Mouse (Mus musculus) midbrain, embryonic 12.5 days (tissue): ENCODE results near the gene Ppm1k. TPM values are rescaled to one million over a fixed set of nuclear protein-coding genes. Genes with fewer than 3 reads are reported as not detected.
"Not testable (repeated sequence)": the region's sequence is repeated elsewhere in the genome, so short reads cannot be mapped to it uniquely, and the experiment has no call there.

ENCODE experiments used
- ATAC-seq: fragments of 200-750 bp; cut with Nextera tagmentation; 2 replicates; pipeline ENCODE4 v1.8.0; 2017; ENCODE audit warnings: low read depth, moderate TSS enrichment, moderate library complexity; ENCODE audit not compliant: low FRiP score
- H3K27ac ChIP-seq: fragments of 300-500 bp; sonication (generic); replicated peaks from 2 replicates; pipeline ENCODE4 v1.5.1; 2016; ENCODE audit warnings: mild to moderate bottlenecking
- H3K27me3 ChIP-seq: fragments of 300-500 bp; sonication (generic); 2 replicates; pipeline ENCODE4 v1.6.1; 2016; ENCODE audit warnings: mild to moderate bottlenecking
- H3K36me3 ChIP-seq: fragments of 300-500 bp; sonication (generic); 2 replicates; pipeline ENCODE4 v1.6.1; 2016
- H3K4me1 ChIP-seq: fragments of 300-500 bp; sonication (generic); 2 replicates; pipeline ENCODE4 v1.6.1; 2016
- H3K4me2 ChIP-seq: fragments of 300-500 bp; sonication (generic); replicated peaks from 2 replicates; pipeline ENCODE4 v1.6.1; 2016; ENCODE audit warnings: mild to moderate bottlenecking, moderate library complexity
- H3K4me3 ChIP-seq: fragments of 300-500 bp; sonication (generic); 2 replicates; pipeline ENCODE4 v1.5.1; 2016; ENCODE audit warnings: mild to moderate bottlenecking
- H3K9ac ChIP-seq: fragments of 300-500 bp; sonication (generic); replicated peaks from 2 replicates; pipeline ENCODE4 v1.6.1; 2016; ENCODE audit warnings: mild to moderate bottlenecking, moderate library complexity
- H3K9me3 ChIP-seq: fragments of 300-500 bp; sonication (generic); 2 replicates; pipeline ENCODE4 v1.6.1; 2016; ENCODE audit warnings: mild to moderate bottlenecking
- WGBS: fragments of 180-500 bp; shearing (Covaris S2); methylation state at CpG from one replicate; pipeline ENCODE4 v1.1.7; 2016; 5-methylcytosine and 5-hydroxymethylcytosine counted together
- polyA plus RNA-seq: library from polyadenylated mRNA; unstranded; fragments of >200 nt; fragmentation: Nextera tagmentation; extraction: Ambion mirVana; gene quantifications from 2 replicates; pipeline ENCODE4 v1.2.1, GENCODE M21; 2016

Ppm1k gene
- polyA plus RNA-seq, 1 experiment from 2014 or later: 6.7 TPM

DNA sequence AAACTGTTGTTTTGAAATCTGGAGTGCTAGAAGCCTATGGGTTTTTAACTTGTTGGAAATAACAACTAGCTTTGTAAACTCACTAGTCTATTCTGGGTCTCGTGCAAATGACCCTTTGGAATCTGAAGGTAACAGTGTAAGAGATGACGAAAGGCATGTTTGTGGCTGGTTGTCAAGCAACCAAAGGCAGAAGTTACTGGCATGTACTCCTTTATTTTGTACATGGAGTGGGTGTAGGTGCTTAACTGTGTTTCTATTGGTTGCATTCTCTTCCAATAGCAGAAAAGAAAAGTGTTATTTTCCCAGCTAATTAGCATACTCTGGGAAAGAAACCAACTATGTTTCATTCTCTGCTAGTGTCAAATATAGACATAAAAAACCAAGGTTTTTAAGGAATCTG lies 9.6 kb upstream of the Ppm1k start:
- 80% methylated on average over 2 of the region's 2 CpGs for WGBS
- no peak overlapping the region for H3K27ac ChIP-seq
- H3K4me3 ChIP-seq: no peak overlapping the region
- H3K36me3 ChIP-seq: no peaks in the 10 kb centered on the region
- no peaks in the 10 kb centered on the region for H3K4me1 ChIP-seq
- H3K4me2 ChIP-seq: no peak overlapping the region
- no peaks in the 10 kb centered on the region for H3K9me3 ChIP-seq
- no peaks in the 10 kb centered on the region for H3K27me3 ChIP-seq
- no peak for ATAC-seq
- no peak overlapping the region for H3K9ac ChIP-seq

DNA sequence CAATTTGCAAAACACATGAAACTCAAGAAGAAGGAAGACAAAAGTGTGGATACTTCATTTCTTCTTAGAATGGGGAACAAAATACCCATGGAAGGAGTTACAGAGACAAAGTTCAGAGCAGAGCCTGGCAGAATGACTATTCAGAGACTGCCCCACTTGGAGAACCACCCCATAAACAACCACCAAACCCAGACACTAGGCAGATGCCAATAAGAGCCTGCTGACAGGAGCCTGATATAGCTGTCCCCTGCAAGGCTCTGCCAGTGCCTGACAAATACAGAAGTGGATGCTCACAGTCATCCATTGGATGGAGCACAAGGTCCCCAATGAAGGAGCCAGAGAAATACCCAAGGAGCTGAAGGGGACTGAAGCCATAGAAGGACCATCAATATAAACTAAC lies 8.3 kb upstream of the Ppm1k start:
- H3K4me2 ChIP-seq, H3K27me3 ChIP-seq, ATAC-seq, H3K9me3 ChIP-seq, H3K36me3 ChIP-seq, H3K4me1 ChIP-seq, H3K9ac ChIP-seq, H3K4me3 ChIP-seq, H3K27ac ChIP-seq: not testable (repeated sequence)

- H3K4me3 ChIP-seq: no peak overlapping the region
- no peaks in the 10 kb centered on the region for H3K27me3 ChIP-seq
- H3K4me1 ChIP-seq: no peaks in the 10 kb centered on the region
- no peaks in the 10 kb centered on the region for H3K36me3 ChIP-seq
- H3K27ac ChIP-seq: no peak overlapping the region
- ATAC-seq: no peak
- H3K9ac ChIP-seq: no peak overlapping the region
- no peak overlapping the region for H3K4me2 ChIP-seq
- H3K9me3 ChIP-seq: no peaks in the 10 kb centered on the region
- 96% methylated on average over 1 of the region's 1 CpGs for WGBS
Observed at GRCm38 (mm10) chr6:57541737-57542335, 6.6 kb upstream of the Ppm1k start.

DNA sequence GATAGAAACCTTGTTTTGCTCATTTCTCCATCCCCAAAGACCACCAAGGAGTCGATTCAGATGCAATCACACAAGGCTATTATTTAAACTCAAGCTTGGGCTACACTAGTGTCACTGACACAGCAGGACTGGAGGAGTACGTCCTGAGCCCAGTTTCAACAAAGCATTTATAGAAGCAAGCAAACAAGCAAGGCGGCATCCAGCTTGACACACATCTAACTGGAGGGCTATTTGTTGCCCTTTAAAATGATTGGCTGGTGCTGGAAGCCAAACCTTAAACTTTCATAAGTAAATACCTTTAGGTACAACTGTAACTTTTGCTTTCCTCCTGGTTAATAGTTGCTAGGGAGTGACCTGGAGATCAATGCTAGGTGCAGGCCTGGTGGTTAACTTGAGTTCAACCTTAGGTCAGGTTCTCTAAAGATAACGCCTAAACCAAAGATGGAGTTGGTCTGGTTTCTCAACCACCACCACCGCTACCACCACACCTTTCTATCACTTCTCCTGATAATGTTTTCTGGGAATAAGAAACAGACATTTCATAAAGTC lies 5.8 kb upstream of the Ppm1k start:
- Histone ChIP-seq H3K4me2 (no peak overlapping the region), H3K4me1 (no peaks in the 10 kb centered on the region), H3K27ac (no peak overlapping the region), H3K9me3 (no peaks in the 10 kb centered on the region), H3K9ac (no peak overlapping the region), H3K27me3 (no peaks in the 10 kb centered on the region), H3K36me3 (no peaks in the 10 kb centered on the region), H3K4me3 (no peak overlapping the region)
- no peak for ATAC-seq
- 87% methylated on average over 5 of the region's 5 CpGs for WGBS

- no peak overlapping the region for H3K4me3 ChIP-seq
- no peaks in the 10 kb centered on the region for H3K9me3 ChIP-seq
- H3K4me2 ChIP-seq: no peak overlapping the region
- no peaks in the 10 kb centered on the region for H3K36me3 ChIP-seq
- 85% methylated on average over 5 of the region's 5 CpGs for WGBS
- no peak overlapping the region for H3K27ac ChIP-seq
- peaks cover 11% of the 10 kb centered on the region for H3K4me1 ChIP-seq
- ATAC-seq: no peak
- no peak overlapping the region for H3K9ac ChIP-seq
- no peaks in the 10 kb centered on the region for H3K27me3 ChIP-seq
Observed at GRCm38 (mm10) chr6:57537887-57538286, 2.6 kb upstream of the Ppm1k start.

- Histone ChIP-seq H3K4me1 (peaks cover 11% of the 10 kb centered on the region), H3K4me3 (peak overlapping the region; percentile 66), H3K36me3 (no peaks in the 10 kb centered on the region), H3K9me3 (no peaks in the 10 kb centered on the region), H3K27ac (peak overlapping the region; percentile 63), H3K27me3 (no peaks in the 10 kb centered on the region), H3K4me2 (peak overlapping the region; percentile 76), H3K9ac (peak overlapping the region; percentile 16; the same call in 1 of the 2 replicates)
- peak; percentile 50 for ATAC-seq
- WGBS: 30% methylated on average over 14 of the region's 14 CpGs
Observed at GRCm38 (mm10) chr6:57535971-57536669, 852 bp upstream of the Ppm1k start.

GRCm38 (mm10) chr6:57534611-57535286 lies 519 bp downstream of the Ppm1k start:
- peaks cover 11% of the 10 kb centered on the region for H3K4me1 ChIP-seq
- WGBS: 1% methylated on average over 31 of the region's 31 CpGs
- no peaks in the 10 kb centered on the region for H3K9me3 ChIP-seq
- H3K4me3 ChIP-seq: peak overlapping the region; percentile 66
- H3K4me2 ChIP-seq: peak overlapping the region; percentile 76
- no peaks in the 10 kb centered on the region for H3K27me3 ChIP-seq
- peak overlapping the region; percentile 75 for H3K9ac ChIP-seq
- peak; percentile 59 for ATAC-seq
- H3K36me3 ChIP-seq: no peaks in the 10 kb centered on the region
- peak overlapping the region; percentile 64 for H3K27ac ChIP-seq

- H3K27me3 ChIP-seq: no peaks in the 10 kb centered on the region
- no peaks in the 10 kb centered on the region for H3K9me3 ChIP-seq
- ATAC-seq: no peak
- peak overlapping the region; percentile 66 for H3K4me3 ChIP-seq
- H3K9ac ChIP-seq: peak overlapping the region; percentile 75
- H3K4me1 ChIP-seq: peaks cover 11% of the 10 kb centered on the region
- H3K4me2 ChIP-seq: peak overlapping the region; percentile 76
- 6% methylated on average over 8 of the region's 8 CpGs for WGBS
- H3K27ac ChIP-seq: 0 out of 2 replicates have a peak overlapping the region, but pooled peaks have one; percentile 64
- H3K36me3 ChIP-seq: no peaks in the 10 kb centered on the region
Observed at GRCm38 (mm10) chr6:57534231-57534610, 1.0 kb downstream of the Ppm1k start.

GRCm38 (mm10) chr6:57533410-57533809 lies 1.9 kb downstream of the Ppm1k start:
- no peak overlapping the region for H3K27ac ChIP-seq
- H3K4me3 ChIP-seq: 0 out of 2 replicates have a peak overlapping the region, but pooled peaks have one; percentile 66
- 65% methylated on average over 2 of the region's 2 CpGs for WGBS
- no peak for ATAC-seq
- H3K27me3 ChIP-seq: no peaks in the 10 kb centered on the region
- H3K4me2 ChIP-seq: peak overlapping the region; percentile 76; the same call in 1 of the 2 replicates
- H3K36me3 ChIP-seq: no peaks in the 10 kb centered on the region
- H3K9me3 ChIP-seq: no peaks in the 10 kb centered on the region
- no peak overlapping the region; the same call in 1 of the 2 replicates for H3K9ac ChIP-seq
- H3K4me1 ChIP-seq: peaks cover 11% of the 10 kb centered on the region

GRCm38 (mm10) chr6:57532022-57532421 lies 3.2 kb downstream of the Ppm1k start:
- H3K27ac ChIP-seq: no peak overlapping the region
- 81% methylated on average over 1 of the region's 1 CpGs for WGBS
- no peak for ATAC-seq
- peaks cover 11% of the 10 kb centered on the region for H3K4me1 ChIP-seq
- H3K9ac ChIP-seq: no peak overlapping the region
- H3K36me3 ChIP-seq: no peaks in the 10 kb centered on the region
- H3K9me3 ChIP-seq: no peaks in the 10 kb centered on the region
- H3K4me2 ChIP-seq: no peak overlapping the region
- H3K27me3 ChIP-seq: no peaks in the 10 kb centered on the region
- no peak overlapping the region for H3K4me3 ChIP-seq

DNA sequence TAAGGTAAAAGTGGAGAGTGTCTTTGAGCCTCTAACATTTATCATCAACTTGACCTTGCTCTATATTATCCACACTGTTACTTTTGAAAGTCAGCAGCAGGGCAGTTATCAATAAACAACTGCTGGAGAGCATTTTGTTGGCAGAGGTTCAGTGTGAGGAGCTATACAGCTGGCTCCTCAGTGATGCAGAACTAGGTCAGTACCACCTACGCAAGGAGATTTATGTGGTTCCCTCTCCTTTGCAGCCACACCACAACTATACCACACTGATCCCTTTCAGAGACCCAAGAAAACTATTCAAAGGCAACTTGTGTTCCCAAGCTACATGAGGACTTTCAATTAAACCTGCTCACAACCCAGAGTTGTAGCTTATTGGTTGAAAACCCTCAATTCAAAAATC lies 3.8 kb downstream of the Ppm1k start:
- WGBS: 83% methylated on average over 1 of the region's 1 CpGs
- Histone ChIP-seq H3K9ac (no peak overlapping the region), H3K9me3 (no peaks in the 10 kb centered on the region), H3K4me2 (no peak overlapping the region), H3K4me3 (no peak overlapping the region), H3K4me1 (peaks cover 11% of the 10 kb centered on the region), H3K27me3 (no peaks in the 10 kb centered on the region), H3K27ac (no peak overlapping the region), H3K36me3 (no peaks in the 10 kb centered on the region)
- no peak for ATAC-seq

DNA sequence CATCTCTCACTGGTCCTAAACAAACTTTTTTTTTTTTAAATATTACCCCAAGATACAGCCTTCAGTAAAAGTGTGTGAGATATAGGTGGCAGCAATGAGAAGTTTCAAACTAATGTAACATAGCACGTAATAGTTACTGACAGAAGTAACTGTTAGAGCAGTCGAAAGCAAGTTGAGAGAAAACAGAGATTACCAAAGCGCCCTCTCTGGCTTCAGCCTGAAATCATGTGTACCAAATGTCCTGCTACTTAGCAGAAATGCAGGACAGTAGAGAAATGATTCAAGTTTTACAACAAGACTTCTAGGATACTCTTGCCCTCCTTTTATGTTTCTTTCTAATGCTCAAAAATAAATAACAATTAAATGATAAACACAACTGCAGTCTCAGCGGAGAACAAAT lies 4.3 kb downstream of the Ppm1k start:
- H3K9ac ChIP-seq: no peak overlapping the region
- 76% methylated on average over 4 of the region's 4 CpGs for WGBS
- no peak overlapping the region for H3K4me2 ChIP-seq
- H3K9me3 ChIP-seq: no peaks in the 10 kb centered on the region
- peaks cover 11% of the 10 kb centered on the region for H3K4me1 ChIP-seq
- no peak overlapping the region for H3K4me3 ChIP-seq
- no peak for ATAC-seq
- no peaks in the 10 kb centered on the region for H3K36me3 ChIP-seq
- H3K27ac ChIP-seq: no peak overlapping the region
- no peaks in the 10 kb centered on the region for H3K27me3 ChIP-seq
